Mouse (Mus musculus): ENCODE measurements around the gene Slc4a8.
"Not testable (repeated sequence)": the region's sequence is repeated elsewhere in the genome, so short reads cannot be mapped to it uniquely, and the experiment has no call there.

Gene Slc4a8

DNA sequence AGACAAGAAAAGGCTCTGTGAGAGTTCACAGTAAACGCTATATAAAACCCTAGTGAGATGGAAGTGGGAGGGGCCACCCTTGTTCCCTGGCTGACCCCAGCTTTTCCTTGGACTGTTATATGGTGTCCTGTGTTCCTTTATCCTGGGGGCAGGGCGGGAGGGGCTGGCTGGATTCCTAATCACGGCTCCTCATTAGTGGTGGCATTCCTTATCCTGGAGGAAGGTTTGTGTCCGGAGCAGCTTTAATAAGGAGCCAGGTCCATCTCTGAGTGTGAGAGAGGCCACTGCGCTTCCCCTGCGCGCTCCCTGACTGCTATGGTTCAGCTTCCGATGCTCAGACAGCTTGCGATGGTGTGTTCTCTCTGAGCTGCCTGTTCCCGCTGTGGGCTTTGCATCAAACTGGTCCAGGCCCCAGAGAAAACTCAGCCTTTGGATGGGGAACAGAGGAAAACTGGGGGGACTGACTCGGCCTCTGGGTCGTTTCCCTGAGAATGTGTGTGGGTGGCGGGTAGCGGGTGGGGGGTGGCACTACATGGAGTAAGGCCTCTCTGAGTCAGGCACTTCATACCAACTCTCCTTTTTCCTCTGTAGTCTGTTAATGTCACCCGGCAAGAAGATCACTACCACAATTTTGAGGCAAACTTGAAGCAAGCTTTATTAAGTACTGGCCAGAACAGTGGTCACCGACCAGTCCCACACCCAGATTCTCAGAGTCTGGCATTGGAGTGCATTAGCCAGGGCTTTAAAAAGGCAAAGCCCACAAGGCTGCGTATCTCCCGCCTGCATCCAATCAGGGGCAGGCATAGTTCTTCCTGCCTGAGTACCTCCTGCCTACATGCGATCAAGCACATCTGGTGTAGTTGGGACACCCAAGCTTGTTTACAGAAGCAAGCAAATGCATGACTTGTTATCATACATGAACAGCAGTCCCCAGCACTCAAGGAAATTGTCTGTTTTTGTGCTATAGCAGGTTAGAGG lies 13.9 kb downstream of the Slc4a8 start:
- no peak for DNase-seq

DNA sequence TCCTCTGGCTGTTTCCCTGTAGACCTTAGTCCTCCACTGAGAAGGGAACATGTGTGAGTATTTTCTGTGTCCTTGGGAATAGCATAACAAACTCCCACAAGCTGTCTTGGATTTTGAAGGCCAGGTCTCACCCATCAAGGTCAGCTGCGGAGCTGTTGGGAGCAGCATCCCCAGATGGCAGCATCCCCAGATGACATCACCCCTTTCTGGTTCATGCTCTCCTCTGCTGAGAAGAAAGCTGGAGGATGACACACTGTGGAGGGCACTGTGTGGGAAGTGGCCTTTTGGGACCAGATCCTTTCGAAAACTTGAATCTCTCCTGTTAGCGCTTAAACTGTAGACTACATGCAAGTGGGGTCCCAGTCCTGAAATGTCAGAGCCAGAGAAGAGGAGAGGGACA lies 14.9 kb downstream of the Slc4a8 start:
- DNase-seq, result no peak

DNA sequence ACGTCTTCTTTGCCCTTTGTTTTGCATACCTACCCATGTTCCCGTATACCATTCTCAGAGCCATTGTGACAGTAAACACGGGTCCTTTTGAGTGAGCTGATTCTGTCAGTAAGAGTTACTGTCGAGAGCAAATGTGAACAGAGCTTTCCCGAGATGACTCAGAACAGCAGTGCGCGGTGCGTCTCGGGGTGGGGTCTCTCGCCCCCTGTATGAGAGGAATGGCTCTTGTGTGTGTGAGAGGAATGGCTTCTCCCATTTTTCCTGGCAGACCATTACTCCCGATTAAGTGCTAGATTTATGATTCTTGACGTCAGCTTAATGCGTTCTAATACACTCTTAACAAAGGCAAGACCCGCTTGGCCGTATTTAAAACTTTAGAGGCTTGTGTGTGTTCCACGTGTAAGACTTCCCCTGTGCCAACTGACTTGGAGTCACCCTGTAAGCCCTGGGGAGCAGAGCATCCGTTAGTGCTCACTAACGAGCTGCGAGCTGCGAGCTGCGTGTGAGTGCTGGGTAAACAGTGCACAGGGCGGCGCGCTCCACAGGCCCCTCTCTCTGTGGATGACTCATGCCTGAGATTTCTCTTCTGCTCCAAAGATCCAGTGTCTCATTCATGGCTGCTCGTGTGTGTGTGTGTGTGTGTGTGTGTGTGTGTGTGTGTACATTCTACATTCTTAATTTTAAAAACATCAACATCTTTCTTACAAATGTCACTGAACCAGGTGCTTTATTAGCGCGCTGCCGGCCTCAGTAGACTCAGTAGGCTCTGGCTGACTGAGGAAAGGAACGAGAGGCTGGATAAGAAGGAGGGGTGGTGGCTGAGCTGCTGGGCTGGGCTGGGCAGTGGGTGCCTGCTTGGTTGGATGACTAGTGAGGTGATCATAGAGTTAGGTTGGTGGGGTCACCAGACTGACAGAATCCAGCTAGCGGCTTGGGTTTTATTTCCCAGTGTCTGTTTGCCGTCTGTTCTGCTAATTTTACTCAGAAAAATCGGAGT lies 15.8 kb downstream of the Slc4a8 start:
- DNase-seq, result peak; percentile 55

DNA sequence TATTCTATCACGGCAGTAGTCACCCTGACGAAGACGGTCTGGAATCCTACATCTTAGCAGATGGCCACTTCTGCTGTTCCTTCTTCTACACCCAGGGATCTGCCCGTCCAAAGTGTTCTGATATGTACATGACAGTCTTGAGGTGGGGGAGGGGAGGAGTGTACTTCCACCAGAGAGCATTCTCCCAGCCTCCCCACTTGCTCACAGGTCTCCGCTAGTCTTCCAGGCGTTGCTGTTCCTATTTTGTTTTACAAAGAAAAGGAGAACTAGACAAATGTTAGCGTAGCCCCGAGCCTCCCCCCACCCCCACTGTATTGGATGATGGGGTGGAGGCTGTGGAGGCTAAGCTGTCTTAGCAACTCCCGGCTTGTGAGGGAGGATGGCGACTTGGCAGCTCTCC lies 18.3 kb downstream of the Slc4a8 start:
- no peak for DNase-seq

DNA sequence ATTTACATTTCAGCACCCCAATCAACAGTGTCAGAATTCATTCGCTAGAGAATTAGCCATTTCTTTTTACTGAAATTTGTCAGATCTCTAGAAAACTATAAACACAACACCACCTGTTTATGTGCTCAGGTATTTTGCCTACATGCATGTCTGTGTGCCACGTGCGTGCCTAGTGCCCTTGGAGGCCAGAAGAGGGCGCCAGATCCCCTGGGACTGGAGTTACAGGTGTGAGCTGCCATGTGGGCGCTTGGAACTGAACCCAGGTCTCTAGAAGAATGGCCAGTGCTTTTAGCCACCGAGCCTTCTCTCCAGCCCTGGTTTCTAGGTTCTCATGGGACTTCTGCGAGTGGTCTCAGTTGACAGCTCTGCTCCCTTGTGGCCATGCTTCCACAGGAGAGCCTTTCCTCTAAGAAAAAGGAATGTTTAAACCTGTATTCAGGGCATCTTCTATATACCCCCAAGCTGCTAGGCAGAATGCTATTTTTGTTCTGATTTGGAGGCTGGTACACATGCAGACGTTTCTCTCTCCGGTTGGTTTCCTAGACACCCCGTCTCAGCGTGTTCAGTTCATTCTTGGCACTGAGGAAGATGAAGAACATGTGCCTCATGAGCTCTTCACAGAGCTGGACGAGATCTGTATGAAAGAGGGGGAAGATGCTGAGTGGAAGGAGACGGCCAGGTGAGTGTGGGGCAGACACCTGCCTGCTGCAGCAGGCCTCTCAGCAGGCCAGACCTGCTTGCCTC lies 21.9 kb downstream of the Slc4a8 start:
- no peak for DNase-seq

DNA sequence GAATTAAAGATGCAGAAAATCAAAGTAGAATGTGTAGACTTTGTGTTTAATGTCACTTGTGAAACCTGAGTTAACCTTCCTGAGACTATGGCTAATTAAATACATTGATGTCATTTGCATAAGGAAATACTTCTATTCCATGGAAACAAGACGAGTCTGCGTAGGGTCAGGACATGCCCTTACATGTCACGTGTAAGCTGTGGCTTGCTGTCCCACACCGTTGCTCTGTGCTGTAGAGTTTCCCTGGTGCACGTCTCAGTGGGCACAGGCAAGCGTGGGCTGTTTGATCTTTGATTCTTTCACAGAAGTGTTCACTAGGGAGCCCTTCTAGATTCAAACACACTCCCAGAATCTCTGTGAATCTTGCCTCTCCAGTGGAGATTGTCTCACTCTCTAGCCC lies 28.7 kb downstream of the Slc4a8 start:
- DNase-seq, result no peak

DNA sequence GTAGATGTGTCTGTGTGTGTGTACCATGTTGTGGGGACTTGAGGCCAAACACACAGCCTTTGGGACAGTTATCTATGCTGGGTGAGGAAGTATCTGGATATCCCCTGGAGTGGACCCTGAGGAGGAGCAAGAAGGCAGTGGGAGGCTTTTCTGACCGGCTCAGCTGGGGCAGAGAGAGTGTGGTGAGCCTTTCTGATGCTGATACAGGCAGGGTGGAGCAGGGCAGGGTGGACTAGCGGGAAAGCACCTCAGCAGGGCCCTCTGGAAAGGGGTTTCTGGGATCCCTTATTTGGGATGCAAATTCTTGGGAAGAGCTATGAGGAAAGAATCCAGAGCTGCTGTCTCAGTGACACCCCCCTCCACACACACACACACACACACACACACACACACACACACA lies 30.8 kb downstream of the Slc4a8 start:
- no peak for DNase-seq

DNA sequence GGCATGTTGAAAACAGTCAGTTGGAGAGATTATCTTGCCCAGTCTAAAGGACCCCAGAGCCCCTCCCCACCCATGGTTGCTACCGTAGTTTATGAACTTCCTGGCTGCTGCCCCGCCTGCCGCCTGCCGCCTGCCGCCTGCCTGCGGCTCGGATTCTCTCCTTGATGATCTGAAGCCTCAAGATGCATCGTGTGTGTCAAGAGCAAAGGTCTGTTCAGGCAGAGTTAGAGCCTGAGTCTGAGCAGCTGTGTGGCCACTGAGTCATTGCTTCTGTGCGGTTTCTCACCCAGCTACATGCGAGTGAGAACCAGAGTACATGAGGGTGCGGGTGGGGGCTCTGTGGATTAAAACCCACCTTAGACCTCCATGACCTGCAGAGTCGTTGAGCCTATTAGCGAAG lies 39.4 kb downstream of the Slc4a8 start:
- DNase-seq, result no peak

DNA sequence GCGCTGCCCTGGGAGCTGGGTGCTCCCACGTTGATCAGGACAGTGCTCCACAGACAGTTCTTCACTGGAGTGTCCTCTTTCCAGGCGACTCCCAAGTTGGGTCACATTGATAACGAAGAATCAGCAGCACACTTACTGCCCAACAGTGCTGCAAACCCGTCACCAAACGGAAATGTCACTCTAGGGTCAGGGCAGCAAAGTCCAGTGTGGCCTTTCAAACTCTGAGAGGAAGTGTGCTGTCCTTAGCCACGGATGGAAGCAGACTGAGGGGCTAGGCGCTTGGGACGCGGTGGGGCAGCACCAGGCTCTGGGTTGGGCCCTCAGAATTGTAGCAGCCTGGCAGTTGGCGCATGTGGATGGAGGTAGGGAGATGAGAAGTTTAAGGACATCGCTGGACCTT lies 46.5 kb downstream of the Slc4a8 start:
- DNase-seq, result no peak

DNA sequence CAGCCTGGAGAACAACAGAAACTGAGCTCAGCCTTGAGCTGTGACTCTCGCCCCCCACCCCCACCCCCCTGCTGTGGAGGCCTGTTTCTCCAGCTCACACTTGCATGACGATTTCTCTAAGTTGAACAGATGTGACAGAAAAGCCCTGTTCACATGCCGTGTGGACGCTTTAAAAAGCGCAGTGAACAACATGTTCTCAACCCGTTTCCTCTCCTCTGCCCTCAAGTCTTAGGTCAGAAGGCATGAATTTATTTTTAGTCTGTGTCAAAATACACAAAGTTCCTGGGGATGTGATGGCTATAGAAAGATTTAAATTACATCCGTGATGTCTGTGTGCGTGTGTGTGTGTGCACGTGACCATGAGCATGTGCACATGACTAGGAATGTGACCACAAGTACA lies 46.9 kb downstream of the Slc4a8 start:
- no peak for DNase-seq

DNA sequence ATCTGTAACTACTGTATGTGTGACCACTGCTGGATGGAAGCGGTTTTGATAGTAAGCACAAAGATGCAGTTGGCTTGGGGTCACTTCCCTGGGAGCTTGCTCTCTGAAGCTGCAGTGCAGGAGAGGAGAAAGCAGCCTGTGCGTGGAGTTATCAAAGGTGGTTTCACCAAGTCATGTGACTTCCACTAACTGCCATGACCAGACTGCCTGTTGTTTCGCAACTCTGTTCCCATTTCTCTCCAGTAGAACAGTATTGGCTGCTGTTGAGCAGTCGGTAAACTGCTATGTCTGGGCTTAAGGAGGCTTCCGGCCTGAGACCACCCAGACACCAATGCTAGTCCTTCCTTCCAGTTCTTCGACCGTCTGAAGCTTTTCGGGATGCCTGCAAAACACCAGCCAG lies 48.7 kb downstream of the Slc4a8 start:
- DNase-seq, result no peak

DNA sequence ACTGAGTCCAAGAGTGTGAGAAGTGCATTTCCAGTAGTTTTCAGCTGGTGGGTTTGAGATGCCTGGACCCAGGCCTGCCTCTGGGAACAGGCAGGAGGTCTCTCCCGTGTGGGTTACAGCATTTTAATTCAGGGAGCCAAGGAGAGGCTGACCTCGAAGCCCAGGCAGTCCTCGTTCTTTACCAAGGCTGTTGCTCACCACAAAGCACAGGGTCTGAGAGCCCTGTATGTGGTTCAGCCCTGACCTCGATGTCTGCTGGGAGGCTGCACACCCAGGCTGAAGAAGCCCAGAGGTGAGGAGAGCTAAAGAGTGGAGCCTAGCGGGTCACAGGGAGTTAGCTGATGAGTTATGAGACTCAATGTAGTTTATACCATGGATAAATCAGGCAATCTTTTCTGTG lies 52.0 kb downstream of the Slc4a8 start:
- no peak for DNase-seq

DNA sequence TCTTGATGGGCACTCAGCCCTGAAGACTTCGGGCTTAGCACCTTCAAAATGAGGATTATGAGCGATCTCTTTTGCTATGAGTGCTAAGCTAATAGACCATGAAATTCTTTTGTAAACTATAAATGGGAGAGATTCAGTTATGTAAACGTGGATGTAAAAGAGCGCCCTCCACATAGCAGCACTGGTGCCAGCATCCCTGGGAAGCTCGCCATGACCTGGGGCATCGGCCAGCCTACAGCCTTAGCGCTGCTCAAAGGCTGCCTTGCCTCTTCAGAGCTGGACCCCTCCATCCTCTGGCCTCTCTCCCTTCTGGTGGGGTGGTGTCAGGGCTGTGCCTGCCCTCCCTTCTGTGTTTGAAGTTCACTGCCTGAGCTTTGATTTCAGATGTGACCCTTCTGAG lies 52.5 kb downstream of the Slc4a8 start:
- no peak for DNase-seq

DNA sequence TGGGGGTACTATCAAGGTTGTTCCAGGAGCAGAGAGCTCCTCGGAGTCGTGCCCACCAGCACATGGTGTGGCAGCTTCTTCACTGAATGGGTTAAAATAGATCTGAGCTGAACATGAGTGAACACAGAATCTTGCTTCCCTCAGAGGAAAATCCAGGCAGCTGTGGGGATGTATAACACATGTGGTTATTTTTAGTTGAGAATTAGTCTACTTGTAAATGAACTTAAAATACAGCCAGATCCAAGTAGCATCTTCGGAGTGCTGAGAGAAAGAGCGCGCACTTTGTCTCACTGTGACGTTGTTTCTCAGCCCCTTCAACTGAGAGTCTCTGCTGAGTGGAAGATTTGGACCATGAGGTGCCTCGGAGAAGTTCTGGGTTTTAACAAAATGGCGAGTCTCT lies 53.8 kb downstream of the Slc4a8 start:
- DNase-seq, result no peak

DNA sequence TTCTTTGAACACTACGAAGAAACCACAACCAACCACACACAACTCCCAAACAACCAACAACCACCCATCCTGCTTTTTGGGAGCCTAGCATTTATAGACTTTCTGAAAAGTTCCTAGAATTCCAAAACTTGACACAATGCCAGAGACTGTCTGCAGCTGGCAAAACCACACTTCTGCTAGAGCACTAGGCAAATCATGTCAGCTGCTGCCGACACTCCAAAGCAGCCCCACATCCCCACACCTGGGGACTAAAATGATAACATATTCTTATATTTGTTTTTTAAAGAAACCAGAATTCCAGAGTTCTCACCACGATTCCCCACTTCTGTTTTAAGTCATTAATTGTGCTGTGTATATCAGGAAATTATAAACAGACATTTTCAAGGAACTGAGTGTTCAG lies 57.3 kb downstream of the Slc4a8 start:
- no peak for DNase-seq

DNA sequence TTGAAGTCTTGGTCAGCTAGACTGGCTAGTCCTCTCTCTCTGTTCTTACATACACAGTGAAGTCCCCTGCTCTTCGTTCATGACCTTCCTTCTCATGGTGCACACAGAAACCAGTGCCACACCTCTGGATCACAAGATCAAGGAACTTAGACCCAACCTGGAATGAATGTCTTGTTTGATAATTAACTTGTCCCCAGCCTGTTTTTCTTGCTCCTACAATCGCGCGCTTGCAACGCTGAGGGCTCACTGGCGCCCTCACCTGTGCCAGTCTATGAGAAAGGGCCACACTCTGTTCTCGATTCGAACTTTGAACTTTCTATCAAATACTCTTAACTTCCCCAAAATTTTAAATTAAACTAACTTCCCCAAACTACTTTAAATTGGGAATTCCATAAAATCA lies 60.3 kb downstream of the Slc4a8 start:
- no peak for DNase-seq

DNA sequence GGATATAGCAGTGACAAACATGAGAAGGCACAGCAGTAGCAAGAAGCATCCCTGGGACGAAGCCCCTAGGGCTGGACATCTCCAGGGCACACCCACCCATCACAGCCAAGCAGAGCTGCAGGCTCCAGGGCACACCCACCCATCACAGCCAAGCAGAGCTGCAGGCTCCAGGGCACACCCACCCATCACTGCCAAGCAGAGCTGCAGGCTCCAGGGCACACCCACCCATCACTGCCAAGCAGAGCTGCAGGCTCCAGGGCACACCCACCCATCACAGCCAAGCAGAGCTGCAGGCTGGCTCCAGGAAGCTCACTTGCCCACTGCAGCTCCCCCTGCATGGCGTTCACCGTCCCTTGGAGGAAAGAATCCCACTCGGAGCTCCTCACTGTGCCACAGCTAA lies 60.8 kb downstream of the Slc4a8 start:
- DNase-seq, result not testable (repeated sequence)

DNA sequence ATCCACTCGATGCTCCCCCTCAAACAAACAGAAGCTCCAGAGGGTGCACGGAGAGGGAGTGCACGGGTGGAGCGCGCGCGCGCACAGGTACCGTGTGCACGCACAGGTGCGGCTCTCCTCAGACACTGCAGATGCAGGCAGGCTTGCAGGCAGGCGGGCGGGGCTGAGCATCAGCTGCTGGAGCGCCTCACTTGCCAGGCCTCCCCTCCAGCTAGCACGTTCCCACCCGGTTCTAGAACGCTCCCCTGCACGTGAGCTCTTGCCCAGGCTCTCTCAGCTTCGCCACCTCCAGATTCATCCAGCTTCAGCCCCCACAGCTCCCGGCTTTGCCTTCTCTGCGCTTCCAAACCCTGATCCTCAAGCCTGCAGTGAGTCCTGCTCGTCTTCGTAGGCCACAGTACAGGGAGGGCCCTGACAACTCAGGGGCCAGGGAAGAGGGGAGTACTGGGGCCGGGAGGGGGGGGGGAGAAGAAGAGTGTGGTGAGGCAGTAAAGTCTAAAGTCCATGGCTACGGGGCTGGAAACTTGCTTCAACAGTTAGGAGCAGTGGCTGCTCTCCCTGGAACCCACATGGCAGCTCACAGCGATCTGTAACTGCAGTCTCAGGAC lies 63.8 kb downstream of the Slc4a8 start:
- peak; percentile 76 for DNase-seq

DNA sequence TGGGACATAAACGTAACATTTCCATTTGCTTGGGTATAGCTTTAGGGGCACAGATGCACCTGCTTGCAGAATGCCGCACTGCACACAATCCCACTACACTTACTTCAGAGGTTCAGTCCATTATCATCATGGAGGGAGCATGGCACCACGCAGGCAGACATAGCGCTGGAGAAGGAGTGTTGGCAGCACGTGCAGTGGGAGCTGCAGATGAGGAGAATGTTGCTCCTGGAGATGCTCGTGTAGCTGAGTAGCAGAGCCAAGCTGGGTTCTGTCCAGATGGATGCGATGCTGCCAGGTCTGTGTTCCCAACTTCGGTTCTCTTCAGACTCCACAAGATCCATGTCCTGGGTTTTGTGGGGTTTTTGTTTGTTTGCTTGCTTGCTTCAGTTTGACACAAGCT lies 64.5 kb downstream of the Slc4a8 start:
- peak; percentile 47 for DNase-seq

DNA sequence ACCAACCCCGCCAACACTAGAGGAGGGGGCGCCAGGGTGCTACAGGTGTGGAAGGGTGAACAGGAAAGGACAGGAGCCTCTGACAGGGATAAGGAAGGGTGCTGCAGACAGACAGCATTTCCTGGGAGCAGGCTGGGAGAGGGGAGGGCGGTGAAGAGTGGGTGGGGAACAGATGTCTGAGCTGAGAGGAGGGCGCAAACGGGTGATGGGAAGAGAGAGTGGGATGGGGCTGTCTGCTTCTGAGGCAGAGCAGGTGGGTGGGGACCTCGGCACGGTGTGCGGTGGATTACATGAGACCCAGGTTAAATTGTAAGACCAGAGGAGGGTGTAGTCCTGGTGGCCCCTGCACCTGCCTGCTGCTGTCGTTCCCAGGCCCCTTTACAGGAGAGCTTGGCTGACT lies 68.2 kb downstream of the Slc4a8 start:
- peak; percentile 77 for DNase-seq

DNA sequence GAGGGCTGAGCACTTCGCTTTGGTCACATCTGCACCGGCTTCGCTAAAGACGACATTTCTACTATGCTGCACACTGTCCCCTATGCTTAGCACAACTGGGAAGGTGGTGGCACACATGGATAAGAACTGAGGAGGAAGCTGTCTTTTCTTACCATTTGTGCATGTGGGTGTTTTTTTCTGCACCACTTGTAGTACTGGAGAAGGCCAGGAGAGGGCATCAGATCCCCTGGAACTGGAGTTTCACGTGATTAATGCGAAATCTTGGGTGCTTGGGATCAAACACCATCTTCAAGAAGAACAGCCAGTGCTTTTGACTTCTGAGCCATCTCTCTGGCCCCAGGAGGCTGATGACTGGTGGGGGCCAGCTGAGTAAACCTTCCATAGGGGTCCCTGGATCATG lies 69.1 kb downstream of the Slc4a8 start:
- DNase-seq, result no peak

DNA sequence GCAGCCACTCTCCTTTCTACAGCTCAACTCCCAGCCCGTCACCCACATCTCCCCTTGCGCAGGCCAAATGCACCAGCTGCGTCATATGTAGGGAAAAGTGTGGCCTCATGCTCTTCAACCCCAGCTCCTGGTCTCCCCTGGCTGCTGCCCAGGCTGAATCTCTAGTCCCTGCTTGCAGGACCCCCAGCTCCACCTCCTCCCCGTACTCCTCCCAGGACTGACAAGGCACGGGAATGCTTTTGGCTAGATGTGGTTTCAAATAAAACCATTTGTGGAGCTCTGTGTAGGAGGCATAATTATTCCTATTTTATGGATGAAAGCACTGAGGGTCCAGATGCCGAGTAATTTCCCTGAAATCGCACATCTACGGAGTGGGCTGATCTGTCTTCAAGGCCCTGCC lies 70.6 kb downstream of the Slc4a8 start:
- DNase-seq, result peak; percentile 49

DNA sequence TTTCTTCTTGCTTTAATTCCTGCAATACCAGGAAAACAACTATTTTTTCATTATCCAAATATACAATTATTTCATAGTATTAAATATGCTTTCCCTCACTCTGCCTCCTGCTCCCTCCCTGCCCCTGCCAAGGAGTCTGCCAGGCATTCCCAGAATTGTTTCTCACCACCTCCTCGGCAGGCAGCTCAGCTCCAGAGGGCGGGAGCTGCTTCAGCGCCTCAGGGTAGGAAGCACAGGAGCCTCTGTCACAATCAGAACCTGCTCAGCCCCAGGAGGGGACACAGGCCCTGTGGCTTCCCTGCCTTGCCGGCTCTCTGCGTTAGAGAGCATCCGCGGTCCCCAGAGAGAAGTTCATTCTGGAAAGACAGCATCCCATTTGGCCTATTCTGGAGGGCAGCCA lies 71.2 kb downstream of the Slc4a8 start:
- peak; percentile 69 for DNase-seq

Data from right cerebral cortex, postnatal 25 days (tissue).